Mouse (Mus musculus) kidney, postnatal 36 days (tissue): ENCODE results near the gene Olfr247.
"Not testable (repeated sequence)": the region's sequence is repeated elsewhere in the genome, so short reads cannot be mapped to it uniquely, and the experiment has no call there.

Source experiments
- DNase-seq, 2 experiments: peaks; one replicate each; pipeline ENCODE4 v3.0.0; 2021 to 2022; ENCODE audit warnings: mixed read lengths in 2 of 2

Gene Olfr247

GRCm38 (mm10) chr10:129976040-129976439 lies at the start of gene Olfr247:
Gene Olfr247 (minus strand): TSS chr10:129976140.
- not testable (repeated sequence) for DNase-seq

GRCm38 (mm10) chr10:130012321-130012720 lies 36.4 kb upstream of the Olfr247 start, which contains the start of gene Olfr820:
Gene Olfr820 (plus strand): TSS chr10:130012621.
- DNase-seq = no peak

- DNase-seq = not testable (repeated sequence)
Observed at GRCm38 (mm10) chr10:130005366-130005765, 29.4 kb upstream of the Olfr247 start.

GRCm38 (mm10) chr10:130004104-130004503 lies 28.2 kb upstream of the Olfr247 start:
- not testable (repeated sequence) for DNase-seq

- not testable (repeated sequence) for DNase-seq
Observed at GRCm38 (mm10) chr10:129984962-129985361, 9.0 kb upstream of the Olfr247 start, which contains the start of gene Gm10310. Gene Gm10310 (minus strand): TSS chr10:129985062.

- not testable (repeated sequence) for DNase-seq
Observed at GRCm38 (mm10) chr10:129981867-129982266, 5.9 kb upstream of the Olfr247 start.

- DNase-seq = not testable (repeated sequence)
Observed at GRCm38 (mm10) chr10:129972994-129973393, 2.9 kb downstream of the Olfr247 start.

GRCm38 (mm10) chr10:129967166-129967565 lies 8.8 kb downstream of the Olfr247 start, which contains the start of gene Olfr819:
Gene Olfr819 (minus strand): TSS chr10:129967266.
- not testable (repeated sequence) for DNase-seq

- DNase-seq = not testable (repeated sequence)
Observed at GRCm38 (mm10) chr10:129966232-129966631, 9.7 kb downstream of the Olfr247 start.

GRCm38 (mm10) chr10:129949000-129949399 lies 26.9 kb downstream of the Olfr247 start, which contains the start of gene Olfr818:
Gene Olfr818 (minus strand): TSS chr10:129949100.
- DNase-seq = no peak
